Mouse (Mus musculus): Measurements from ENCODE around the gene Rsbn1. TPM values are rescaled to one million over a fixed set of nuclear protein-coding genes. Genes with fewer than 3 reads are reported as not detected.

Rsbn1 gene
- total and polyA plus RNA-seq, 2 experiments from 2014 or later = 4.7 to 5.2 TPM

GRCm38 (mm10) chr3:103908781-103909180, 5.1 kb upstream of the Rsbn1 start:
- H3K4me3 ChIP-seq (ENCODE audit: low read depth, low read length) = no peak overlapping the region
- no peaks in the 10 kb centered on the region for H3K27me3 ChIP-seq (ENCODE audit: control insufficient read depth, insufficient read depth, low read length)
- H3K4me1 ChIP-seq (ENCODE audit: control insufficient read depth, insufficient read depth) = no peaks in the 10 kb centered on the region
- H3K9ac ChIP-seq (replicated peaks; ENCODE audit: low read depth, low read length) = no peak overlapping the region
- TF ChIP-seq CTCF (IDR thresholded peaks at IDR 0.05; ENCODE audit: low read depth) (no peak), EP300 (IDR thresholded peaks at IDR 0.05; ENCODE audit: low read depth) (no peak)
- no peak overlapping the region for H3K4me2 ChIP-seq (ENCODE audit: low read depth, low read length)
- no peaks in the 10 kb centered on the region for H3K9me3 ChIP-seq (replicated peaks; ENCODE audit: control insufficient read depth, low read length)
- no peak for ATAC-seq (ENCODE audit: insufficient read depth, low read depth)
- DNase-seq (ENCODE audit: low spot score) = no peak
- H3K36me3 ChIP-seq (replicated peaks; ENCODE audit: control insufficient read depth, insufficient read depth, low read length) = no peaks in the 10 kb centered on the region
- no peak overlapping the region for H3K27ac ChIP-seq (ENCODE audit: low read depth)
- 61% methylated on average over 2 of the region's 2 CpGs for WGBS

GRCm38 (mm10) chr3:103913451-103913961, 414 bp upstream of the Rsbn1 start:
- H3K27me3 ChIP-seq (ENCODE audit: control insufficient read depth, insufficient read depth, low read length) = no peaks in the 10 kb centered on the region
- DNase-seq (ENCODE audit: low spot score) (no peak), ATAC-seq (ENCODE audit: insufficient read depth, low read depth) (no peak)
- peak overlapping the region; percentile 74 for H3K4me2 ChIP-seq (ENCODE audit: low read depth, low read length)
- TF ChIP-seq EP300 (IDR thresholded peaks at IDR 0.05; ENCODE audit: low read depth) (no peak), CTCF (IDR thresholded peaks at IDR 0.05; ENCODE audit: low read depth) (no peak)
- H3K9me3 ChIP-seq (replicated peaks; ENCODE audit: control insufficient read depth, low read length) = no peaks in the 10 kb centered on the region
- no peaks in the 10 kb centered on the region for H3K36me3 ChIP-seq (replicated peaks; ENCODE audit: control insufficient read depth, insufficient read depth, low read length)
- peak overlapping the region; percentile 46 for H3K9ac ChIP-seq (replicated peaks; ENCODE audit: low read depth, low read length)
- 6% methylated on average over 11 of the region's 11 CpGs for WGBS
- H3K27ac ChIP-seq (ENCODE audit: low read depth) = peak overlapping the region; percentile 93
- H3K4me3 ChIP-seq (ENCODE audit: low read depth, low read length) = peak overlapping the region; percentile 76
- peaks cover 11% of the 10 kb centered on the region for H3K4me1 ChIP-seq (ENCODE audit: control insufficient read depth, insufficient read depth)

- Histone ChIP-seq H3K27ac (ENCODE audit: low read depth) (peak overlapping the region; percentile 93), H3K4me1 (ENCODE audit: control insufficient read depth, insufficient read depth) (peaks cover 11% of the 10 kb centered on the region), H3K9me3 (replicated peaks; ENCODE audit: control insufficient read depth, low read length) (no peaks in the 10 kb centered on the region), H3K27me3 (ENCODE audit: control insufficient read depth, insufficient read depth, low read length) (no peaks in the 10 kb centered on the region), H3K4me3 (ENCODE audit: low read depth, low read length) (peak overlapping the region; percentile 76), H3K9ac (replicated peaks; ENCODE audit: low read depth, low read length) (peak overlapping the region; percentile 83), H3K36me3 (replicated peaks; ENCODE audit: control insufficient read depth, insufficient read depth, low read length) (no peaks in the 10 kb centered on the region), H3K4me2 (ENCODE audit: low read depth, low read length) (peak overlapping the region; percentile 74)
- ATAC-seq (ENCODE audit: insufficient read depth, low read depth) = peak; percentile 35
- TF ChIP-seq CTCF (IDR thresholded peaks at IDR 0.05; ENCODE audit: low read depth) = no peak
- no peak for TF ChIP-seq EP300 (IDR thresholded peaks at IDR 0.05; ENCODE audit: low read depth)
- WGBS = 0% methylated on average over 59 of the region's 60 CpGs
- DNase-seq (ENCODE audit: low spot score) = peak; percentile 62
Observed at GRCm38 (mm10) chr3:103914732-103915508, 1.0 kb downstream of the Rsbn1 start.

GRCm38 (mm10) chr3:103915509-103915896, 1.6 kb downstream of the Rsbn1 start:
- Histone ChIP-seq H3K9me3 (replicated peaks; ENCODE audit: control insufficient read depth, low read length) (no peaks in the 10 kb centered on the region), H3K4me3 (ENCODE audit: low read depth, low read length) (peak overlapping the region; percentile 76), H3K9ac (replicated peaks; ENCODE audit: low read depth, low read length) (peak overlapping the region; percentile 83), H3K27me3 (ENCODE audit: control insufficient read depth, insufficient read depth, low read length) (no peaks in the 10 kb centered on the region), H3K4me2 (ENCODE audit: low read depth, low read length) (peak overlapping the region; percentile 74), H3K27ac (ENCODE audit: low read depth) (peak overlapping the region; percentile 93), H3K4me1 (ENCODE audit: control insufficient read depth, insufficient read depth) (peaks cover 11% of the 10 kb centered on the region), H3K36me3 (replicated peaks; ENCODE audit: control insufficient read depth, insufficient read depth, low read length) (no peaks in the 10 kb centered on the region; the same call in 1 of the 2 replicates)
- WGBS = 2% methylated on average over 7 of the region's 7 CpGs
- DNase-seq (ENCODE audit: low spot score) (no peak), ATAC-seq (ENCODE audit: insufficient read depth, low read depth) (no peak)
- TF ChIP-seq EP300 (IDR thresholded peaks at IDR 0.05; ENCODE audit: low read depth) = no peak
- no peak for TF ChIP-seq CTCF (IDR thresholded peaks at IDR 0.05; ENCODE audit: low read depth)

GRCm38 (mm10) chr3:103916205-103916838, 2.4 kb downstream of the Rsbn1 start:
- Histone ChIP-seq H3K27ac (ENCODE audit: low read depth) (no peak overlapping the region), H3K4me2 (ENCODE audit: low read depth, low read length) (peak overlapping the region; percentile 74), H3K9me3 (replicated peaks; ENCODE audit: control insufficient read depth, low read length) (no peaks in the 10 kb centered on the region), H3K36me3 (replicated peaks; ENCODE audit: control insufficient read depth, insufficient read depth, low read length) (no peaks in the 10 kb centered on the region; the same call in 1 of the 2 replicates), H3K4me3 (ENCODE audit: low read depth, low read length) (peak overlapping the region; percentile 76), H3K27me3 (ENCODE audit: control insufficient read depth, insufficient read depth, low read length) (no peaks in the 10 kb centered on the region), H3K4me1 (ENCODE audit: control insufficient read depth, insufficient read depth) (peaks cover 11% of the 10 kb centered on the region), H3K9ac (replicated peaks; ENCODE audit: low read depth, low read length) (no peak overlapping the region)
- ATAC-seq (ENCODE audit: insufficient read depth, low read depth) (no peak), DNase-seq (ENCODE audit: low spot score) (no peak)
- WGBS = 16% methylated on average over 5 of the region's 5 CpGs
- TF ChIP-seq EP300 (IDR thresholded peaks at IDR 0.05; ENCODE audit: low read depth) (no peak), CTCF (IDR thresholded peaks at IDR 0.05; ENCODE audit: low read depth) (no peak)

All from heart, postnatal 0 days (tissue).